Mouse (Mus musculus) skeletal muscle tissue, adult 2 months (tissue): Measurements from ENCODE around the gene Pde3a.
"Not testable (repeated sequence)": the region's sequence is repeated elsewhere in the genome, so short reads cannot be mapped to it uniquely, and the experiment has no call there.

Source experiments
- DNase-seq: peaks from one replicate; pipeline ENCODE4 v3.0.0-alpha.2; 2012; ENCODE audit warnings: low read depth, low spot score

The Pde3a gene

DNA sequence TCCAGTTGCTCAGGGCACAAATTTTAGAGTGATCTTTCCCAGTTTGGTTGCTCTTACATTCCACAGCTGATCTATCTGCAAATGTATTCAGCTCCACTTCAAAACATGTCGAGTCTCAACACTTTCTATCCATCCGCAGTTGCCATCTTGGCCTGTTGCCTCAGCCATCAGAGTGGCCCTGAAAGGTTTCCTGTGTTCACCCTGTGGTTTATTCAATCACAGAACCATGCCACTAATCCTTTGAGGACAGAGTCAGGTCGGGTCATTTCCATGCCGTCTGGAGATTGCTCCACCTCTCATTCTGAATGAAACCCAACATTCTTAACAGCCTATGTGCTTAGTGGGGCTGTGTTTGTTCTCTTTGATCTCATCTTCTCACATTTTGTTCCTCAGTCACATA lies 73.9 kb downstream of the Pde3a start:
- no peak for DNase-seq

DNA sequence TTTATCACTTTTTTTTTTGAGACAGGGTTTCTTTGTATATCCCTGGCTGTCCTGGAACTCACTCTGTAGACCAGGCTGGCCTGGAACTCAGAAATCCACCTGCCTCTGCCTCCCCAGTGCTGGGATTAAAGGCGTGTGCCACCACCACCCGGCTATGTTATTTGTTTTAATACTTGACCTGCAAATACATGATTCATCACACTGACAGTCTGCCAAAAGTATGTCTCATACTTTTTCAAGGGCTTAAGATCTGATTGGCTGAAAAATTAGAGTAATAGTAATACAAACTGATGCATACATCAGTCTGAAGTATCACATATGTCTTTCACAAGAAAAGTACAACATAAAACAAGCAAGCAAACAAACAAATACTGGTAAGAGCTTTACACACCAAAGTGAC lies 78.1 kb downstream of the Pde3a start:
- not testable (repeated sequence) for DNase-seq

DNA sequence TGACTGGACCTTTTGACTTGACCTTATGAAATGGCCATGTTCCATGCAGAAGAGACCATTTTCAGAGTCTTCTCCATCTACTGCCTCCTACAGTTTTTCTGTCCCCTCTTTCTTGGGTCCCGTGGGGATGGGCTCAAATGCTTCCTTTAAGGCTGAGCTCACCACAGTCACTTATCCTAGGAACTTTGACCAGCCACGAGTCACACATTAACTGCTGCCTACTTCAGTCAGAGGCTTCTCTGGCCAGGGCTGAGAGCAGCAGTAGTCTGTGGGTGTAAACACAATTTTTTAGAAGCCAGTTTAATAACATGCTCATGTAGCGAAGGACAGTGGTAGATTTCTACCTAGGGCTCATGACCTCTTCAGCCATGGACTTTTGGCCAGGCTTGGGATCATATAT lies 79.0 kb downstream of the Pde3a start:
- no peak for DNase-seq

DNA sequence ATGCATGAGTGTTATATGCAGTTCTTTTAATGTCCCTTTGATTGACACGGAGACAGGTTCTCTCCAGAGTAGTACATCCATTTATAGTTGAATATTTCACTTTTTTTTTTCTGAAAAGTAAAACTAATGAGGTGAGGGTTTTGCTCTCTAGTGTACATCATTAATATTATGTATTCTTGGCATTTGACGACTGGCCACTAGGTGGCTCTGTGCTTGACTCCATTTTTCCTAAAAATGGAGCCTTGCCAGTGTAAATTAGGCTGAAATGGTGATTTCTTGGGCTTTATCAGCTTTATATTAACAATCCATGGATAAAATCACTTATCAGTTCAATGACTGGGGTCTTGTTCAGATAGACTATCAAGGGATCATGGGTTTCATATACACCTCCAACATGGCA lies 82.4 kb downstream of the Pde3a start:
- DNase-seq: no peak

DNA sequence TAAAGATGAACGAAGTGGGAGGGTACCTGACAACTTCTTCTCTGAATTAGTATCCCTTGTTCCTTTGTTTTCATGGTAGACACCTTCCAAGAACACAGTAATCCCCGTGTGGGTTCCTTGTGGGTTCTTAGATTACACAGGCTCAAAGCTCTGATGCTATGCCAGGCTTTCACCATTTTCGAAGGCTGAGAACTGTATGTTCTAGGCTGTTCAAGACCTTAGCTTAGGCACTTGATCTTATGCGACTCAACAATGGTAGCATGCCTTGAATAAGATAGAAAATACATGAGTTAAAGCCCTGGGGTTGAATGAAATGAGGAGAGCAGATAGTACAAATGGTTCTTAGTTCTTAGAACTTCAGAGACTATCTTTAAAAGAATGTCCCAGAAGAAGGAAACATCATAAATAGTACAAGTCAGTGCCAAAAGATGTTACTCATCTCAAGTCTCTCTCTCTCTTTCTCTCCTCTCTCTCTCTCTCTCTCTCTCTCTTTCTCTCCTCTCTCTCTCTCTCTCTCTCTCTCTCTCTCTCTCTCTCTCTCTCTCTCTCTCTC lies 83.6 kb downstream of the Pde3a start:
- DNase-seq: no peak

DNA sequence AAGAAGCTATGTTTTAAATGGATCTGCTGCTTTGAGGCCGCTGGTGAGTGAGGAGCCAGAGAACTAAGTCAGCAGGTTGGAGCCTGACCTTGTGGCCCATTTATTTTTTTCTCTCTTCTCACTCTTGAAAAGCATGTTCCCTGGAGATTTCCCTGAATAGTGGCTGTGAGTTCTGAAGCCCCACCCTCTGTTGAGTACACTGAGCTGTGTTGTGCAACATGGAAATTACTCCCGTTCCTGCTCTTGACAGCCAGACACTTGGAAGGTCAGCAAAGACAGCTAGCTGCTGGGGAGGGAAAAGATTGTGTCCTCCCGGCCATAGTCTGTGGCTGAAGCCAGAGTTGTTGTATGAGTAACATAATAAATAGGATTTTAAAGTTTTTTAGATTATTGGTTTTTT lies 84.2 kb downstream of the Pde3a start:
- peak; percentile 81 for DNase-seq

DNA sequence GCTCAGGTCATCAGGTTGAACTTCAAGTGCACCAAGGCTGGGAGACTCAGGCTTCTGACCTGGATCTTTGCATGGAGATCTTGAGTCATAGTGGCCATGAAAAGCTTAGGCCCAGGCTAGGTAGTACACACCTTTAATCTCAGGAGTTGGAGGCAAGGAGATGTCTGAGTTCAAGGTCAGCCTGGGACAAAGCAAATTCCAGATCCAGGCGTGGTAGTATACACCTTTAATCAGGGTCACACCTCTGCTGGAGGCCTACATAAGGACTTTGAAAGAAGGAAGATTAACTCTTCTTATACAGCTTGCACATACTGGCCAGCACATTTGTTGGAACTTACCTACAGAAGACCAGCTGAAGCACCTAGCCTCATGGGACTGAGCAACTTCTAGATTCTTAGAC lies 86.8 kb downstream of the Pde3a start:
- no peak for DNase-seq

DNA sequence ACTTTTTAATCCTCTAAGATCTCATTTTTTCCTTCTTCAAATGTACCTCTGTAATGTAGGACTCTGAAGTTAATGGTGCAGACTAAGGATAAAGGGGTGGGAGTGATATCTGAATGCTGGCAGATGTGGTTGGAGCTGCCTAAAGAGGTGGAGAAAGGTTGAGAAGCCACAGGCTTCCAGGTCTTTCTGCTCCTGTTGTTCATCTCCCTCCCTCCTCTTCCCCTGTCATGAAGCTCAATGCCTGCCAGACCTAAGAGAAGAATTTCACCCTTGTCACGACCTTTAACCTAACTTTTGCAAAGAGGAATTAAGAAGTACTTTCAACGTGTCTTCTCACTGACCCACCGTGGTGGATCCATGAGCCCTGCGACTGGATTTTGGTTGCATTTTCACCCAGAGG lies 87.4 kb downstream of the Pde3a start:
- DNase-seq: no peak

DNA sequence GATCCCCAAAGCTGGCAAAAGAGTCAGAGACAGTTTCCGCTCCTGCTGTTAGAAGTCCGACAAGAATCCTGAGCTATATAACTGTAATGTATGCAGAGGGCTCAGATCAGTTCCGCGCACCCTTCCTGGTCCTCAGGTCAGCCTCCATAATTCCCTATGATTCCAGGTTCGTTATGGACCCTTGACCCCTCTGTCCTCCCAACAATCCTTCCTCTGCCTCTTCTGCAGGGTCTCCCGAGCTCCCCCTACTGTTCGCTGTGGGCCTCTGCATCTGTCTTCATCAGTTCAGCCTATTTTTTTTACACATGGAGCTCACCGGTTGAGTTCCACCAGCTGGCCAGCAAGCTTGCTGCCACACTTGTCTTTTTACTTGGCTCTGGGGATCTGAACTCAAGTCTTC lies 88.6 kb downstream of the Pde3a start:
- no peak for DNase-seq

DNA sequence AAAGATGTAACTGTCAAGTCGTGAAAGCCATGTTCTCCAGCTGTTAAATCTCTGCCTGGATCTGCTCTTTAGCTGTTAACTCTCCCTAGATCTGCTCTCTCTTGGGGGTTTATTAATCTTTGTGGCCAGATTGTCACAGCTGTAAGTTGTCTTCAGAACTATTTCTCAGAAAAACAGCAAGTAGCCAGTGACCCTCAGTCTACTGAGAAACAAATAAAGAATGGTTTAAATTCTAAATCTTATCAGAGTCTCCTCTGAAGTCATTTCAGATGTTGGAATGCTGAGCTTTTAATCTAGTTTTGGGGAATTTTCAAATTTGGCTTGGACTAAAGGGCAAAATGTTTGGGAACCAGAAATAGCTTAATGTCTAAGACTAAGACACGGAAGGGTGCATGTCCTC lies 92.3 kb downstream of the Pde3a start:
- DNase-seq: no peak

DNA sequence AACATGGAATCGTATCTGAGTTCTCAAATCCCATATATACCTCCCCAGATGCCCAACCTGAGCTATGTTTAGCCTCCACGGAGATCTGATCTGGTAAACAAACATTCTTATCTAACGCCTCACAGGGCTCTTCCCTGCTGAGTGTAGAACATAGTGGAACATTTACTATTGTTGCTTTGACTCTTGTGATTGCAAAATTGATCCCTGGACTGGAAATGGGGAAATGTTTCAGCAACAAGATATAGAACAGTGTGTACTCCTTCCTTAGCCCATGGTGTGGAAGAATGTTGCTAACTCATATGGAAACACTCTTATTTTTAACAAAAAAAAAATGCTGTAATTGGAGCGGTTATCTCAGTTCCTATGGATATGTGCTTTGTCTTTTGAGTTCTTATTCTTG lies 98.8 kb downstream of the Pde3a start:
- no peak for DNase-seq

DNA sequence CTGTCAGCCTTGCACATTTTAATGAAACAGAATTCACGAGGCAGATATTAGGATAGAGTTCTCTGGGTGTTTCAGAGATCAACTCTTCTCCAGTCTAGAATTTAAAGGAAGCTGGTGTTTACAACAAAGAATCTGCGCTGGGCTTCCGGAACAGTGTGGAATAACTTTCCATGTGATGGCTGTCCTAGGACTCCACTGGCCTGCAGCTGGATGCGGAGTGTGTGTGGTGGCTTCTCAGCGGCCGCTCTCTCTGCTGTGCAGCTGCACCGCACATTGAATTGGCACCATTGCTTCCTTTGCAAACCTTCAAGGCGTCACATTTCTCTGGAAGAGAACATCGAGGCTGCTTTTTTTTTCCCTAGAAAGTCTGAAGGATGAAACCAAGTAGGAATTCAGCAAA lies 99.5 kb downstream of the Pde3a start:
- no peak for DNase-seq

DNA sequence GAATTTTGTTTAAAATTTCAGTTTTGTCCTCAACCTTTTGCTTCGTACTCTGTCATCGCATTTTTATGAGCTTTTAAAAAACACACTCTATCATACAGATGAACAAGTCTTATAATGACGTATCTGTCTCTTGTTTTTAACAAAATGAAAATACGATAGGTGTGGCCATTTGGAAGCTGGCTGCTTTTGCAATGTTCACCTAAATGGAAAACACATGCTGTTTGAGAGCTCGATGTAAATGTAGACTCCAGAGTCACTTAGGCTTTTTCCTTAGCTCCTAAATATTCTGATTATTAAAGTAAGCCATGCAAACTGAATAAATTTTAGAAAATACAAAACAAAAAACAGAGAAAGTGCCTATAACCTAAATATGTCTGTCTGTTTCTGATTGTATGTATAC lies 101.2 kb downstream of the Pde3a start:
- no peak for DNase-seq

DNA sequence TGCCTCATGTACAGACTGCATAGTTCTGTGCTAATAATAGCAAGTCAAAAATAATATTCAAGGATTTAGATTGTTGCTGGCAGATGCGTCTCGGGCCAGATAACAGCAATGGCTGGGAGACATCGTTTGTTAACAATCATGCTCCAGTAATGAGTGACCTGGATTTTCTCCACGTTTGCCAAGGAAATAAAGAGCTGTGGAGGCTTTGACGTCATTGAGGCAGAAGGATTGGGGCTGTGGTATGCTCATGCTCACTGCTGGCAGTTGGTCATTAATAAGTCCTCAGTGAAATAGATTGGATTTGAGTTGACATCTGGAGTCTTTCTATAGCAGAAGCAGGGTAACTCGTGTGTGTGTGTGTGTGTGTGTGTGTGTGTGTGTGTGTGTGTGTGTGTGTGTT lies 103.2 kb downstream of the Pde3a start:
- no peak for DNase-seq

DNA sequence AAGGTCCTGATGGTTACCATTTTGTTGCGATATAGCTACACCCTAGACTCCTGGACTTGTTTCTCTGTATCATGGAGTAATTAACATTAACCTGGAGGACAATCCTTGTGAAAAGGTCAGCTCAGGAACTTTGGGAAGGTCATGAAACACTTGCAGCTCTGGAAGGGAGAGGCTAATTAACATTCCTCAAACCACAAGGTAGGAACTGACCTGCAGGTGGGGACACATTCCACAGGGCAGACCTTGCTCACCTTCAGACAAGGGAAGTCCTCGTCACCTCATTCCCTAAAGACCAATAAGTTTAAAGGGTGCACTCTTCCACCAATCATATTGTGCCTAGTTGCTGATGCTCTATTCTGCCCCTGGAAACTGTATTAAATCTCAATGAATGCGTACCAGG lies 114.6 kb downstream of the Pde3a start:
- no peak for DNase-seq

DNA sequence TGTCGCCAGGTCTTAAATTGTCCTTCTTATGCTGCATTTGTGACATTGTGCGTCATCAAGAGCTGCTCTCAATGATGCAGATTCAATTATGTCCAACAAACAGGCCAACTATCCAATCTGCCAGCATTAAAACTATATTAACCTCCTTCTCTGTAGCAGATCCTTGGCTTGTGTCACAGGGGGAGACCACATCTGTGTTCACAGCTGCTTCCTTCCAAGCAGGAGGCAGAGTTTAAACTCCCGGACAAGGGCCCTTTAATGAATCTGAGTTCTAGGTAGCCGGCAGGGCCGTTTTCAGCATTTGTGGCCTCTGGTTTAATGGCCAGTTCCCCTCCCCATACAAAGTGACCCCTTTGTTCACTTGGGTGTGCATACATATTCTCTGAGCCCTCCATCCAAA lies 118.0 kb downstream of the Pde3a start:
- no peak for DNase-seq

DNA sequence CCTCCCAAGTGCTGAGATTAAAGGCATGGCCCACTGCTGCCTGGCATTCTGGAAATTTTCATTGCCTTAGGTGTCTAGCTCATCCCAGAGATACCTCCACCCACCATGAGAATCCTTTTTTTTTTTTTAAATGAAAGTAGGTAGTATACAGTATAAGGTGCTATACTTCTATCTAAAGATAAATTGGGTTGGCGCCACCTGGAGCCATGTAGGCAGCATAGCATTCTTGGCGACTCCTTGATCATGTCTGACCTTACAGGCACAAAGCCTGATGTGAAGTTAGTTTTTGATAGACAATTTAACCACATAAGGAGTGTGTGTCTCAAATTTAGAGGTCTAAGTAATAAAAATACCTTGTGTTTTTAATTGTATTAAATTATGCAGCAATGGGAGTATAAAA lies 123.6 kb downstream of the Pde3a start:
- no peak for DNase-seq

DNA sequence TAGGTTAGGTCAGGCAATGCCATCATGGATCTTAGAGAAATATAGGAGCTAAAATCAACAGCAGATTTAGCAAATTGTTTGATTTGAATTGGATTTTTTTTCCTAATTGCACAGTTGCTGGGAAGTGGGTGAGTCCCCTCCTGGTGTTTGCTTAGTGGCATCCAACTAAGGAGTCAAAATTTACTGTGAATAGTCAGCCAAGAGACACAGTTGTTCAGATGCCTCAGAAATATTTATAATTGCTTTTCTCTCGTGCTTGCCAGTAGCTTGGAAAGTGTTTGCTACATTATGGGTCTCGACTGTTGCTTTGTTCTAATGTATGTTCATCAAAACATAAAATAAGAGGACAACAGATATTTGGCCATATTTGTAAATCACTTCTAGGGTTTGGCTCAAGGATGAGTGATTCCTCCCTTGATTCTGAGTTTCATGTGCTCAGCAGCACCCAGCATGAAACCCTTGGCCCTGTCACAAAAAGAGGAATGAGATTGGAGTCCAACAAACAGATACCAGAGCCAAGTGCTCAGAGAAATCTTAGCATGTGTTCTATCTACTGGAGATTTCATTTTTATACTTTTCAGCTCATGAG lies 125.5 kb downstream of the Pde3a start:
- peak; percentile 10 for DNase-seq

DNA sequence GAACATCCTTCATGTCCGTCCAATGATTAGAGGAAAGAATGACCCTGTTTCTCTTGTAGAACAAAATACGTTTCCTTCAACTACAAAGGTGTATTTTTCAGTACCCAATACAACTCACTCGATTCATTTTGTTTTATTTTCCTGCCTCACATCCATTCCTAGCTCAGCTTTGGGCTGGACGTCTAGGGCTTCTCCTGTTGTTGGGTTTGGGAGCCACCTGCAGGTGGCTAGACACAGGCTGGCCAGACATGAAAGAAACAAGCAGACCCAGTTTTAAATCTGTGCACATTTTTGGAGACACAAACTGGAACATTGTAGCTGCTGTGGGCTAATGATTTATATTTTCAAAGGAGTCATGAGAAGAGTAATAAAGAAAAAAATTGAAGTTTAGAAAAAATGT lies 126.1 kb downstream of the Pde3a start:
- no peak for DNase-seq

DNA sequence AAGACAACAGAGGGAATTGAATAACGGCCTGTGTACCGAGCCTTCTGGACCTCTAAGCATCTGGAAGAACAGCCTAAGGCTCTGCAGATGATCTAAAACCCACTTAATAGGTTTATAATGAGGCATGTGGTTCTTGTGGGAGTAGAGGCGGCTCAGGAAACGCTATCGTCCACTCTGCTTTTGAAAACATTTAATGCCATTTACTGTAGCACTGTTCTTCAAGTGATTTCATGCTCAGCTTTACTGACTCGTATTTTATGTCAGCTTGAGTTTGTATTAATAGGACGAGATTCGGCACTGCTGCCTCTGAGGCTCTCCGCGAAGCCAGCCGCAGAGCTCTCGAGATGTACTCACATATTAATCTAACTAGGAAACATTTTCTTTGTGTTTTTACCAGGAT lies 131.9 kb downstream of the Pde3a start:
- DNase-seq: no peak

DNA sequence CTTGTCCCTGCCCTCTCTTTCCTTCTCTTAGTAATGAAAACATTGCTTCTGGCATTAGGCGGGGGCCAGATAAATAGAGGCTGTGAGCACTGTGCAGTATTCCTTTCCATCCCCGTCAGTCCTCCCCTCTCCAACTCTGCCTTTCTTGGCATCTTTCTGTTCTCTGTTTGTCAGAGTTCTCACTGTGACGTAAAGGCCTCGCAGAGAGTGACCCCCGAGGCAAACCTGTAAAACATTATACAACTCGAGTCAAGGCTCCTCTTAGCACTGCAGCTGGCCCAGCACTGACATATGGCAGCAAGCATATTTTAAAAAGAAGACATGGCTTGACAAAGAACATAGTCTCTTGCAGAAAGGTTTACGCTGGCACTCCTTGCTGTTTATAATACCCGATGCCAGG lies 132.4 kb downstream of the Pde3a start:
- no peak for DNase-seq

DNA sequence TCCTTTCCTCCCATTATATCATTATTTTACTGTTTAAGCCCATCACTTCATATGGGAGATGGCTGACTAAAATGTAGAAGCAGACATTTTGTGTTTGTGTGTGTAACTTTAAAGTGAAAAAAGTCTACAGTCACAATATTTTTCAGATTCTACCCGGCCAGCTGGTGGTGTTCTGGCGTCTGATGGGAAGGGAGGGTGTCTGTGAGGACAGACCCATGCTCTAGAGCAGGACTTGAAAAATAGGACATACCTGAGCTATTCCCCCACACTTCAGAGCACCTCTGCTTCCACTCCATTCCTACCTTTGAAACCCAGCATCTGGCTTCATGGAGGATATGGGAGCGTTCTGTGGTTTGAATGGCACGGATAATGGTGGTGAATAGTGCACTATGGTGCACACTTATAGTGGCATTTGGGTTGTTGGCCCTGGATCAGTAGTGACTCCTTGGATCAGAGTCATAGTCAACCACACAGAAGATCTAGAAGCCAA lies 132.9 kb downstream of the Pde3a start:
- DNase-seq: no peak

DNA sequence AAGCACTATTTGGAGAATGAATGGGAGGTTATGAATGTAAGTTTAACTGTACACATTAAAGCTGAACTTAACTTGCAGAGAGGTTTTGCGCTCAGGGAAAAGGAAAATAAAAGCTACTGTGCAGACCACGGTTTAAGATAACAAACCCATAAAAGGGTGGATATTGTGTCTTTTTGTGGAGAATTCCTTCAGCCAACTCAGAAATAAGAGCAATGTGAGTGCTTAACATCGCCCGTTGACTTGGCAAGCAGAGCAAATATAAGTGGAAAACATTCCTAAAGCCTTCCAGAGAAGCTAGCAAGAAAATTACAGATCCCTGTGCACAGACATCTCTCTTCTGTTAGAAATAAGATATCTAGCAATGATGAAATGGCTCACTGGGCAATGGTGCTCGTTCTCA lies 139.0 kb downstream of the Pde3a start:
- no peak for DNase-seq

DNA sequence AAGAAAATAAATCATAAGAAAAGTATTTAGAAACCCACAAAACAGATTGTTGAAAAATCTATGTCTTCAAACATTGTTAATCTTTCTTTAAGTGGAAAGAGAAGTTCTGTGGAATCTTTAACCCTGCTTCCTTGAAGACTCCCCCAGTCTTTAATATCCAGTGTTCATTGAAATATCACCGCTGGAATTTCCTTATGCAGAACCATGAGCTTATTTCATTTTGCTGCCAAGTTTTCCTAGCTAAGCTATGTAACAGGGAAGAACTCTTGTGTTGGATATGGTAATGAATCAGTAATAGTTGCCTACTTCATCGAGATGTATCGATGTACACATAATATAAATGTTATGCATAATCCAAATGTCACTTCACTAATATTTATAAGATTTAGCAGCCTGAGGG lies 146.9 kb downstream of the Pde3a start:
- no peak for DNase-seq
